Mouse (Mus musculus) ZHBTc4 (cell line): ENCODE measurements around the gene Nln.

Source experiments
- DNase-seq: peaks from one replicate; pipeline ENCODE4 v3.0.0-alpha.2; 2011; ENCODE audit warnings: low read depth, low spot score

Gene Nln

DNA sequence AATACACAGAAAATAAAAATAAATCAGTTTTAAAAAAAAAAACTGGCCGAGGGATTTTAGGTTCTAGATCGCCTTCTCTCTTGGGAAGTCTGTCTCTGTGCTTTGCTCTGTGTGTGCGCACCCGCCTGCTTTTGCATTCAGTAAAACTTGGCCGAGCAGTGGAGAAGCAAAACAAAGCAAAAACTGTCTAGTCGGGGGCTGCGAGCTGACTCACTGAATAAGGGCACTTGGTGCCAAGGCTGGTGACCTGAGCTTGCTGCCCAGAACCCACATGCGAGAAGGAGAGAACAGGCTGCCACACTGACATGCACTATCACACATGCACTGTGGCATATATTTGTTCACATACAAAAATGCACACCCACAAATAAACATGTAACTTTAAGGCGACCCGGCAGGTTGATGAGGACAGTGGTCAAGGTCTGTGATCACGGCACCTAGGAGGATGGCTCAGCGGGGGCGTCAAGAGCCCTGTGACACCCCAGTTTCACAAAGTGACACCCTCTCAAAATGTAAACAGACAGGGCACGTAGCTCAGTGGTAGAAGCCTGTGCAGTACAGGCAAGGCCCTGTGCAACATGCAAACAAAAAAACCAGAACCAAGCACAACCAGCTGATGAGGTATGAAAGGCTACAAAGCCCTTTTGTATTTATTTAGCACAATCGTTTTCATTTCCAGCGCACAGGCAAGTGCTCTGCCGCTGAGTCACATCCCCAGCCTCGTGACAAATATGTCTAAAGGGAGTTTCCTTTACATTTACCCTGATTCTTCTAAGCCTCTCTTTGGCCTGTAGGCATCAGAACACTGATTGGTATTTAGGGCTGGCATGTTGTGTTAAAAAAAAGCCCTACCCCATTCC, 93.9 kb downstream of the Nln start:
- no peak for DNase-seq

DNA sequence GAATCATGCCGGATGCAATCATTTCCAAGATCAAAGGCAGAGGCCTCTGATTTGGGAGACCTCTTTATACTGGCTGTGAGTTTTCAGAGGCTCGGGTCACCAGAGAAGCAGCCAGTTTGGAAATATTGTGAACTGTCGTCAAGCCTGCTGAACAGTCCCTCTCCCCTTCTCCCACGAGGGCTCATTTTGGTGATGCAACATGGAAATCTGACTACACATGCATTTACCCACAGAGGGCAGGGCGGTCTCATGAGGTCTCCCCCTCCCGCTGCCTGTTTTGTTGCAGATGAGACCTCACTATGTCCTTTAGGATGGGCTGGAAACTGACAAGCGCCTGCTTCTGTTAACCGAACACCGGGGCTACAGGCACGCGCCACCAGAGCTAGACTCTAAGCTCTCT, 95.4 kb downstream of the Nln start:
- peak; percentile 9 for DNase-seq

DNA sequence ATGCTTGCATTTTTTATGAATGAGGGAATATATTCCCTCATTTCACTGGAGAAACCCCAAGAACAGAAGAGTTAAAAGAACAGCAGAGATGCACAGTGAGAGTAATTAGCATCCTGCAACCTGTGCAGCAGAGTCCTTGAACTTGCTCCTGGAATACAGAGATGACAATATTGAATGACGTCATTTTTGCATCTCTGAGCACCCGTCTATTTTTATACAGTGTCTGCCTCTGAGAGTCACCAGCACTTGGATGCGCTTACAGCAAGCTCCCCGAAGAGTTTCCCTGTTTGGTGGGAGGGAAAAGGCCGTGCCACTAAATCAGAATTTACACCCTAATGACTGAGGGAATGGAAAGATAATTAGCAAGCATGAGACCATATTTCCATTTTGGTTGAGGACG, 96.0 kb downstream of the Nln start:
- DNase-seq = no peak

DNA sequence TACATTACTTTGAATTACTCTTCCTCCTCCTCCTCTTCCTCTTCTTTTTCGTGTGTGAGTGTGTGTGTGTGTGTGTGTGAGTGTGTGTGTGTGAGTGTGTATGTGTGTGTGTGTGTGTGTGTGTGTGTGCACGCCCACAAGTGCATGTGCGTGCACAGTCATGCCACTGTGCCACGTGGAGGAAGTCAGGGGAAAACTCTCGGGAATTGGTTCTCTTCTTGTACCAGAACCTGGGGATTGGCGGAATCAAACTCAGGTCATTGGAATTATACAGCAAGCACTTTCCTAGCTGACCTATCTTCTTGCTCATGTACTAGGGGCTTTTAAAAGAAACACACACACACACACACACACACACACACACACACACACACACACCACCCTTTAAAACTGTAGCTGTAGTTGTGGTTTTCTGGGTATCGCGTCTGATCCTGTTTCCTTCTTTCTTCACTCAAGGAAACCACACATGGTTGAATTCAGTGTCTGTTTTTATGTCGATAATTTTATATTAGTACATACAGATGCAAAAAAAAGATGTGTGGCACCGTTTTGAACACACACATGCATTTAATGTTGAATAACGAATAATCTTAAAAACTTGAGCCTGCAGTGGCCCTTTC, 97.1 kb downstream of the Nln start:
- DNase-seq = no peak

DNA sequence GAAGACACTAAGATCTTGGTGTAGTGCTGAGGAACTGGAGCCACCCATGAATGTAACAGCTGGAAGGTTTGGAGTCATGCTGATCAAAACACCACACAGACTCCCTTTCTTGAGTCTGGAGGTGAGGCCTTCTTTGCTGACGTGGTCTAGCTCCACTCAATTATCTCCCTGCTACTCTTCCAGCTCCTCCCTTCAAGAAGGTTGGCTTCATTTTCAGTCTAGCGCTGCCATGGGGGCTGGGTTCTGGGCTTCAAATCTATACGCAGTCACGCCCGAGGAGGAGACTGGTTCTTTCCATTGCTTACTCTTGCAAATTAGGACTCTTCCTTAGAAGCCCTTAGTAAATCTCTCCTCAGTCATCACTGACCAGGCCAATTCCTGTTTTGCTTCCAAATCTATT, 98.1 kb downstream of the Nln start:
- no peak for DNase-seq

DNA sequence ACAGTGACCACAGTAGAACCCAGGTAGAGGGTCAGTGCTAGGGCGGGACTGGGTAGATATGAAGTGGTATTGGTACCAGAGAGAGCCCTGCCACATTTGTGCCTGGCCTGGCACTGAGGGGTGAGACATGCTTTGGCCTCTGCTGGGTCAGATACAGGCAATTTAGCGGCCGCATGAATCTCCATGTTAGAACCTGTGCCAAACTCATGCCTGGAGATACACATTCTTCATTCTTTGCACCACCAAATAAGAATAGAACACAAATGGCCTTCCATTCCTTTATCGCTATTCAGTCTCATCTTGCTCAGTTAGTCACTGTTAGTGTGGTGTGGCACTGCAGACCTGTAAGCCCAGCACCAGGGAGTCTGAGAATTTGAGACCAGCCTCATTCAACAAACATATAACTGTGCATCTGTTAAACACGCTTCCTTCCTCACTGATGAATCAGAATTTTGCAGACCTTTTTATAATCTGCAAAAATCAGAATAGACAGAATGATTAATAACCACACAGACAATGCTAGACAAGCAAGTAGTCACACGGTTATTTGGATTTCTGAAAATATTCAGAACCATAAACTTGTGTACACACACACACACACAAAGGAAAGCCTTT, 104.1 kb downstream of the Nln start:
- no peak for DNase-seq

DNA sequence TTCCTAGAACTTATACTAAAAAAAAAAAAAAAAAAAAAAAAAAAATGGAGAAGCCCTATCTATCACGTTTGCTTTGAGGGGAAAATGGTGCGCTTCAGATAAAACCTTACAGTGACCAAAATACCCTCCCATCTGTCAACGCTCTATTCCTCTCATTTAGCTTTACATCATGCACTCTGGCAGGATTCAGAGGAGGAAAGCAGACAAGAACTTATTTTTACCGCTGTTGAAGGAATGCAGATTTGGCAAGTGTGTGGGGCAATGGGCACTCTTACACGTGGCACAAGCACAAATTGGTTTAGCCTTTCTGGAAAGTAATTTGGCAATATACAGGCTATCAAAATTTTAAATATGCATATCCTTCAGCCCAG, 115.3 kb downstream of the Nln start:
- no peak for DNase-seq

DNA sequence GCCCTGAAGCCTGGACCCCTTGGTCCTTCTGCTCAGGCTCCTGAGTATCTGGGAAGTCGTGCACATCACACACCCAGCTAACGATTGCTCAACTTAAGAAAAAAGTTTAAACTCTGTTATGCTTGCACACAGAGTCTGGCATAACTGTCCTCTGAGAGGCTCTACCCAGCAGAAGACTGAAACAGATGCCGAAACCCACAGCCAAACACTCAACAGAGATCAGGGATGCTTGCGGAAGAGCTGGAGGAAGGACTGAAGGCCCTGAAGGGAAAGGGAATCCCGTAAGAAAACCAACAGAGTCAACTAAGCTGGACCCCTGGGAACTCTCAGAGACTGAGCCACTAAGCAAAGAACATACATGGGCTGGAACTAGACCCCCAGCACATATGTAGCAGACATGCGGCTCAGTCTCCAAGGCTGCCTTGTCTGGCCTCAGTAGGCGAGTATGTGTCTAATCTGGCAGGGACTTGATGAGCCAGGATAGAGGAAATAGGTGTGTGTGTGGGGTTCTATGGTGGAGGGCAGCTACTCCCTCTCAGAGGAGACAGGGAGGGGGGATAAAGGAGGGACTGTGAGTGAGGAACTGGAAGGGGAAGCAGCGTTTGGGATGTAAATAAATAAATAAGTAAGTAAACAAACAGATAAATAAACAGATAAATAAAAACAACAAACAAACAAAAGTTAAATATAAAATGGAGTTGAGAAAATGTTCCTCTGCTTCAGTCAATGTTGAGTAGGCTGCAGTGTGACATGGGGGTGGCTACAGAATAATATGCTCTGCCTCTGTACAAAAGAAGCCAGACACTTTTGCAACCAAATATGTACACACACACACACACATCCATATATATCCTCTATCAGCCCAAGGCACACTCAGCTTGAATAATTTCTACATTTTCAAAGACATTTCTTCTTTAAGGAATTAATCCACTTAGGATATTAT, 116.0 kb downstream of the Nln start:
- no peak for DNase-seq

DNA sequence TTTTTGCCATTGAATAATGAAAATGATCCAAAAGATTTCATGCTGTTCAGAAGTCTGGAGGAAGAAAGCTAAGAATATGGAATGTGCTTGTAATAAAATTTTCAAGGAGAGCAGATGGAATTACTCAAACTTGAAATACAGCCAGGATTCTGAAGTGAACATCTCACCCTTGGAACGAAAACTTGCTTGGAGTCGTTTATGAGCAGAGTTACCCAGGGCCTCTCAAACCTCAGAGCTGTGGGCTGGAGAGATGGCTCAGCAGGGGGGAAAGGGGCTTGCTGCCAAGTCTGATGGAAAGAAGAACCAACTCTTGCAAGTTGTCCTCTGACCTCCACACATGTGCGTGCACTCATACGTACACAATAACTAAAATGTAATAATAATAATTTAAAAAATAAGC, 122.8 kb downstream of the Nln start:
- DNase-seq = no peak

DNA sequence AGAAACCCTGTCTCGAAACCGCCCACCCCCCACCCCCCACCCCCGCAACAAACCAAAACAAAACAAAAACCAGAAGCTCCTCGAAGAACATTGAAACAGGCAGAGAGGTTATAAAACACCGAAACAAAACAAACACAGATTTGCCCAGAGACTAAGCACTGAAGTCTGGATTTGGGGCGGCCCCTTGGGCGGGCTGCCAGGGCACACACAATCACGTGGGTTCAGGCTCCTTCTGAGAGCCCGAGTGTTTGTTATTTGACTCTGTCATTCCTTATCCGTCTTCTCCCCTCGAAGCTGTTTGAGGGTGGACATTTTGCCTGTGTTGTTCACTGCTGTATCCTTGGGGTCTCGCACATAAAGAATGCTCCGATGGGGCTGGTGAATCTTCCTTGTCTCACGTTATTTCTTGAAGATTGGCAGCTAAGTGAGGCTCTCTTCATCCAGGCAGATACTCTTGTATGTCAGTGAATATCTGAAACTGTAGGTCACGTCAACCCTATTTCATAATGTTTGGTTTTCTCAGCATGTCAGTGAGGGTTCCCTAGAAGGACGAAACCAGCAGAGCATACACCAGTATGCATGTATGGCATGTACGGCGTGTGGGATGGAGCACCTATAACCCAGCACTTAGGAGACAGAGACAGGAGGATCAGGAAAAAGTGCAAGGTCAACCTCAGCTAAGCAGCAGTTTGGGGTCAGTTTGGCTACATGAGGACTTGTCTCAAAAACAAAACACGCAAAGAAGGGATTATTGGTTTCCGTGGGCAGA, 123.7 kb downstream of the Nln start:
- DNase-seq = peak; percentile 9

DNA sequence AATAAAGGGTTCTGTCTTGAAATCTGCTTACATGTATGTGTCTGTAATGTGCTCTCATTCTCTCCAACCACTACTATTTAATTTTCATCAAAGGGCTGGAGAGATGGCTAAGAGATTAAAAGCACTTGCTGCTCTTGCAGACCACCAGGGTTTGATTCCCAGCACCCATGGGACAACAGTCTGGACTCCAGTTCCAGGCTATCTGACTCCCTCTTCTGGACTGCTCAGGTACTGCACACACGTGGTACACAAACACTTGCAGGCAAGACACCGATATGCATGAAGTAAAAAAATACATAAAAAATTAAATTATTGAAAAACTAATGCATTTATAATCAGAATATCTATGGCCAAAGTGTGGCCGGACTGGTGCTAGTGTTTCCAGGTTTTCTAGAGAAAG, 127.0 kb downstream of the Nln start:
- DNase-seq = peak; percentile 55

DNA sequence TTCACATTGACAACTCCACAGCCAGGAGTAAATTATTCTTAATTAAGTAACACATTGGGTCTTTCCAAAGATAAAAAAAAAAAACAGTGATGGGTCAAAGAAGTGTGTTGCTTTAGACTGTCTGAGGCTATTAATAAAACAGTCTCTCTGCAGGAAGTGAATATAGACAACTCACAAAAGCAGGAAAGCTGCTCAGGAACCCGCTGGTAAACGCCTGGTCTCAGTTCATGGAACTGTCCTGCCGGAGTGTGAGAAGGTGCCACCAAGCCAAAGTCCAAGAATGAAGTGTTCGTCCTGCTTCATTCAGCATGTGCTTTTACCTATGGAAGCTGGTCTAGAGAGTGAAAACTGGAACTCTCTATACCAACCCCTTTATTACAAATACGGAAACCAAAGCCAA, 129.0 kb downstream of the Nln start:
- DNase-seq = no peak

DNA sequence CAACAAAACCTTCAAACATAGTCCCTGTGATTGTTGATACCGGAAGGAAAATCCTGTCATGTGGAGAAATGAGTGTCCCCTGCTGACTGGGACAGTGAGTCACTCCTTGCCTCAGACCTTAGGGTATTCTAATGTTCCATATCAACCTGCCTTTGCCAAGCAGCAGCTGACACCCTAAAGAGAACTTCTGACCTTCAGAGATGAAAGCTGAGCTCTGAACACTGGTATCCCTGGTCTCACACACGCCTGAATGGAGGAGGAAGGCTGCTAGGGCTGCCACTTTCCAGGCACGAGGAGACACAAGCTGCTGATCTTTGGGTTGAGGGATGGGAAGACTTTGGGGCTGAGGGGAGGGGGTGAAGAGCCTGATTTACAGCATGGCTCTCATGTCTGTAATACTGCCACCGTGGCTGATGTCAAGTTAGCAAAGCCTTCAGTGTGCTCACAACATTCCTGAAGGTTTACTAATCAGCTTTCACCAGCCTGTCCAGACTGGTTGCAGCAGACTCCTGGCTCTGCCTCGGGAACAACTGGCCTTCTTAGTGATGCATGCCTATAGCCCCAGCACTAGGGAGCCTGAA, 131.0 kb downstream of the Nln start:
- DNase-seq = peak; percentile 54

DNA sequence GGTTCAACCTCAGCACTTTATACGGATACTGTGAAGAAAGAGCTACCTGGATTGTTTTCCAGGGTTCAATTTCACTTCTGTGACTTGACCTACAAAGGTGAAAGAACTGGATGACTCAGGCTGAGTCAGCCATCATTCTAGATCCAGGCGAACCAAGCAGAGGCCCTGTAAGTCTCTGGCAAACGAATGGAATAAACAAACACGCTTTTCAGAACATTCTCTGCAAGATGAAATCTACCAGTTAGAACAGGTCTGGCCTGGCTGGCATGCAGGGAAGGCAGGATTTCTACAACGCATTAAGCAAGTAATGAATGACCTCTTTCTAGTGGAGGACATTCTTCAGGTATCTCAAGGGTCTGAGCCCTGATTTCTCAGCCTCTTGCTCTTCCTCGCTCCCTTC, 131.6 kb downstream of the Nln start:
- peak; percentile 38 for DNase-seq

DNA sequence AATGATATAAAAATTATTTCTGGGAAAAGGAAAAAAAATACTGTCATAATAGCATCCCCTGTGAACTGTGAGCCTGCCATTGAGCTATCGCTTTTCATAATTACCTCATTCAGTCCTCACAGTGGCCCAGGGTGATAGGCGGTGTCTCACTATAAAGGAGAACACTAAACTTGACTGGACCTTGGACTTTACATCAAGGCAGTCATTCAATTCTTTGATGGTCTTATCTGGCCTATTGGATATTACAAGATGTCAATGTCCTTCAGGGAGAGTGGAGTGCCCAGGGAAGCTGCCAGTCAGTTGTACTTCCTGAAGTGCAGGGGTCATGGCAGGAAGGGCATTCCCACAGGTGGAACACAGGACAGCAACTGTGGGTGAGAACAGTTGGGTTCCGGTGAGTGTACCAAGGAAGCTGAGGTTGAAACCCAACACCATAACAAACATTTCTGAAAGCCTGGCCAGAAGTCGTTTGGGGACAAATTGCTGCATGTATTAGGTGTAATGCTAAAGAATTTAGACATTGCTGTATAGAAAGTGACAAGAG, 133.2 kb downstream of the Nln start:
- no peak for DNase-seq

DNA sequence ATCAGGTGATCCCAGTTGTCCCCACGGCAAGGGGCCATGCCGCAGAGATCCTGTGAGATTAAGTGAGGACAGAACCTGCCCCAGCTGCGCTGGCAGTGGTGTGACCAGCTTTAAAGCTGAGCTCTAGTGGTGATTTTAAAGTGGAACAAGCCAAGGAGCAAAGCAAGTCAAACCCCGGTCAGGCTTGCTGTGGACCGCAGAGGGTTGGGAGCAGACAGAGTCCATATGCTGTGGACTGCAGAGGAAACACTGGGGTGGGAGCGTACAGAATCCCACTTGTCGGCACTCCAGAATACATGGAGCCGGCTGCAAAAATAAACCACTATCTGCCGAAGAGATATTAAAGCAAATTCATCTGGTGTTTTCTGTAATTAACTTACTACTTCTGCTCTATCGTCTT, 134.3 kb downstream of the Nln start:
- no peak for DNase-seq

DNA sequence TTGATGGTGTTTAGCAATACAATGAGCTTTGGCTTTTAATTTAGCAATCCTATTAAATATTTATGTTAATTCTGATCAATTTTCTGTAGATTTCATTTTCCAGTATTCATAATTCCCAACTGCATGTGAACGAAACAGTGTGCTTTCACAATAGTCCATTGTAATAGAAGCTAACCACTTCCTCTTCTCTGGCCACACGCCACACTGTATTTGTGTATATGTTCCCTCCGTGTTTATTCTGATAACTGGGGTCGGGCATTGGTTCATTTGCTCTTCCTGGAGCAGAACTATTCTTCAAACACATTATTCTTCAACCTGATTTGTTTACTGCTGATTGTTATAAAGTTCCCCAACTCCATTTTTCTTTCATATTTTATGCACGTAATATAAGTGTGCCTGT, 135.4 kb downstream of the Nln start:
- no peak for DNase-seq
